Mouse (Mus musculus) spleen, adult 10 weeks (tissue): ENCODE data around the gene Dok4. TPM values are rescaled to one million over a fixed set of nuclear protein-coding genes. Genes with fewer than 3 reads are reported as not detected.

ENCODE experiments used
- polyA plus RNA-seq: library from polyadenylated mRNA; stranded (reverse); fragments of 350-450 nt; fragmentation: Illumina TruSeq; extraction: RNeasy Lipid Tissue Mini Kit (QIAGEN cat#74804); gene quantifications from one replicate; pipeline ENCODE4 v1.2.3, GENCODE M21; 2015; ENCODE audit warnings: low replicate concordance; ENCODE audit not compliant: insufficient read depth

Gene Dok4
- 2.5 TPM for polyA plus RNA-seq

DNA sequence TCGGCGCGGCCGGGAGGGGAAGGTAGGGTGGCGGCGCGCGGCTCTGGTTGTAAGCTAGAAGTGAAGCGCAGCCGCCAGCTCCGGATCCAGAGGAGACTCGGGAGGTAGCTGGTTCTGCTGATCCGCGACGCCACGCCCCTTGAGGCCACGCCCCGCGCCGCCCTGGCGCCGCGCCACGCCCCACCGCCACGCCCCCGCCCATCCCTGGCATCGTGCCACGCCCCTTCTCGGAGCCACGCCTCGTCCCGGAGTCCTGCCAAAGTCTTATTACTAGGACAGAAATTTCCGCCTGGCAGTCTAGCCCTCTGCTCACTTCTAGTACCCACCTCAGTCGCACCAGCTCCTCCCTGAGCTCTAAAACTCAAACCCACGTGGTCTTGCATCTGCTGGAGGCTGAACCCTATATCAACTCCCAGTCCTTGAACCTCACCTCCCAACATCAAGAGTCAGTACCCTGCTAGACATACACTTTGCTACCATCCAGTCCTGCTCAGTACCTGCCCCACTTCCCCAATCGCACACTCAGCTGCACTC, at the start of gene Dok4:
TSS of gene Dok4 (minus strand) at position 134 of the 534 bp plus-strand sequence.

DNA sequence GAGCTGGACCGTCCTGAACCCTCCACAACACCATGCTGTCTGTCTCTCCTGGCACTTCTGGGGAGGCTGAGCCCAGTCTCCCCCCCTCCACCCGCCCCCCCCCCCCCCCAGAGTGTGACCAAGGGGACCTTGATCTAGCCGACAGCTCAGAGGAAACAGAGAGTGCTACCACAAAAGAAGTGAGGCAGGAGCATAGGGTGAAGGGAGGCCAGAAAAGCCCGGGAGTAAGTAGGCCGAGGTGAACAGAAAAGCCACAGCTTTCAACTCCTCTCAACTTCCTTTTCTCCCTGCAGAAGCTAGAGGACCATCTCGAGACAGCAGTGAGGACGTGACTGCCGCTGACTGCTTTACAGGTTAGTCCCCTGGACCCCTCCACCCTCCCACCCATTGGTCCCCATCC, 47.3 kb upstream of the Dok4 start, which contains the start of gene Adgrg5:
TSS of gene Adgrg5 (plus strand) at position 290 of the 400 bp plus-strand sequence.

GRCm38 (mm10) chr8:94917851-94918495, 41.8 kb upstream of the Dok4 start, which contains the start of gene Ccdc102a:
Gene Ccdc102a (minus strand): TSS chr8:94918098.

GRCm38 (mm10) chr8:94857346-94858173, 18.6 kb downstream of the Dok4 start, which contains the start of gene Polr2c:
Gene Polr2c (plus strand): TSS chr8:94857450.

GRCm38 (mm10) chr8:94837662-94838574, 38.2 kb downstream of the Dok4 start, which contains the start of the genes Coq9 and Ciapin1:
Gene Coq9 (plus strand): TSS chr8:94838321.
Gene Ciapin1 (minus strand): TSS chr8:94838358.

Other genes with a start within 250 kb of the Dok4 start
- gene Arl2bp, start 209.7 kb downstream of the Dok4 start, polyA plus RNA-seq, result 81.5 TPM
- not detected for gene Pllp, start 180.1 kb downstream of the Dok4 start, polyA plus RNA-seq
- 6.1 TPM for gene Ccl22, start 130.7 kb downstream of the Dok4 start, polyA plus RNA-seq
- gene Cx3cl1, start 104.3 kb downstream of the Dok4 start, polyA plus RNA-seq, result 0.84 TPM
- gene Ccl17, start 65.9 kb downstream of the Dok4 start, polyA plus RNA-seq, result not detected
- gene Coq9, start 38.0 kb downstream of the Dok4 start, polyA plus RNA-seq, result 23.9 TPM
- 36.7 TPM for gene Ciapin1, start 38.0 kb downstream of the Dok4 start, polyA plus RNA-seq
- 42.1 TPM for gene Polr2c, start 18.9 kb downstream of the Dok4 start, polyA plus RNA-seq
- gene Ccdc102a, start 41.8 kb upstream of the Dok4 start, polyA plus RNA-seq, result 4.0 TPM
- 20.1 TPM for gene Adgrg5, start 47.4 kb upstream of the Dok4 start, polyA plus RNA-seq
- gene Adgrg1, start 98.4 kb upstream of the Dok4 start, polyA plus RNA-seq, result 9.3 TPM
- 1.3 TPM for gene Adgrg3, start 141.4 kb upstream of the Dok4 start, polyA plus RNA-seq
- not detected for gene Drc7, start 178.8 kb upstream of the Dok4 start, polyA plus RNA-seq
- 2.6 TPM for gene Katnb1, start 204.9 kb upstream of the Dok4 start, polyA plus RNA-seq